In the genomic region with DNA sequence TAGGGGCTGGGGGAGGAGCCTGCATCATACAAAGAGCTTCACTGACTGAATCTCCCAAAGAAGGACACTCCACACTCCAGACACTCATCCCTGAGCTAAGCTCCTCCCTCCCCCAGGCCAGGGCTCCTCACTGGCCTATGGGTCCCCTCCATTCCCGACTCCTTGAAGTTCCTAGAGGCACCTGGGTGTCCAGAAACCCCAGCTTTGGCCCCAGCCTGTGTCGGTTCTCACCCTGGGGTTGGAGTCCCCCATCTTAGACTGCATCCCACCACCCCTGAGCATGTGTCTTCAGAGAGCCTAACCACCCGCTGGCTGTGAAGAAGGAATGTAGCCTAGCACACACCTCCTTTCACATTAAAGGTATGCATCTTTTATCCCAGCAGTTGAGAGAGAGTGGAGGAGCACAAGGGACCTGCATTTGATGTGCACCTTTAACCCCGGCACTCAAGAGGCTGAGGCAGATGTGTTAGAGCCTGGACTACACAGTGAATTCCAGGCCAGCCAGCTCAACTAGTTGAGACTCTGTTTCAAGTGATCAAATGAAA, we compare ENCODE assay signal across 23 mouse cellular contexts. TPM values are rescaled to one million over a fixed set of nuclear protein-coding genes. Genes with fewer than 3 reads are reported as not detected.
DNase-seq lines count a peak whose midpoint lies in the region; ATAC-seq and TF ChIP-seq lines count a peak whose summit lies in the region.
"Had no signal": no experiment of that assay in that cellular context is flagged by ENCODE, and none has a peak within 500 bp of the region (broad histone marks: within the 10 kb centered on the region; RNA-seq: fewer than 3 reads in every experiment).

No protein-coding gene starts in this region.

- no peaks in the 10 kb centered on the region for H3K27me3 ChIP-seq in liver, postnatal 0 days (ENCODE audit: insufficient read depth, low read length)
- H3K27me3 ChIP-seq in neural tube, embryonic 15.5 days (replicated peaks) = no peaks in the 10 kb centered on the region
- H3K27me3 ChIP-seq: CH12.LX; embryonic facial prominence, embryonic 12.5 days; forebrain, embryonic 12.5 days; forebrain, embryonic 15.5 days; heart, embryonic 13.5 days; hindbrain, embryonic 12.5 days; hindbrain, embryonic 15.5 days had no signal

- H3K9ac ChIP-seq in liver, postnatal 0 days (replicated peaks) = no peak overlapping the region
- no peak overlapping the region for H3K9ac ChIP-seq in neural tube, embryonic 15.5 days (replicated peaks)
- H3K9ac ChIP-seq: embryonic facial prominence, embryonic 12.5 days; forebrain, embryonic 12.5 days; forebrain, embryonic 15.5 days; heart, embryonic 13.5 days; hindbrain, embryonic 12.5 days; hindbrain, embryonic 15.5 days had no signal

- H3K36me3 ChIP-seq in liver, postnatal 0 days (replicated peaks; ENCODE audit: insufficient read depth, low read length) = no peaks in the 10 kb centered on the region
- no peaks in the 10 kb centered on the region for H3K36me3 ChIP-seq in neural tube, embryonic 15.5 days
- H3K36me3 ChIP-seq: embryonic facial prominence, embryonic 12.5 days; forebrain, embryonic 12.5 days; forebrain, embryonic 15.5 days; heart, embryonic 13.5 days; hindbrain, embryonic 12.5 days; hindbrain, embryonic 15.5 days had no signal

- H3K4me3 ChIP-seq in liver, postnatal 0 days (ENCODE audit: low read depth, low read length) = no peak overlapping the region
- no peak overlapping the region for H3K4me3 ChIP-seq in neural tube, embryonic 15.5 days (replicated peaks)
- H3K4me3 ChIP-seq: embryonic facial prominence, embryonic 12.5 days; erythroblast, embryonic 14.5 days; forebrain, embryonic 12.5 days; forebrain, embryonic 15.5 days; heart, embryonic 13.5 days; hindbrain, embryonic 12.5 days; hindbrain, embryonic 15.5 days had no signal

- no peak for ATAC-seq in liver, postnatal 0 days
- ATAC-seq in neural tube, embryonic 15.5 days (ENCODE audit: low FRiP score) = no peak
- ATAC-seq: forebrain, embryonic 15.5 days had no signal

- H3K9me3 ChIP-seq in liver, postnatal 0 days (ENCODE audit: low read length) = no peaks in the 10 kb centered on the region
- H3K9me3 ChIP-seq in neural tube, embryonic 15.5 days (replicated peaks) = no peaks in the 10 kb centered on the region
- H3K9me3 ChIP-seq: embryonic facial prominence, embryonic 12.5 days; forebrain, embryonic 12.5 days; forebrain, embryonic 15.5 days; heart, embryonic 13.5 days; hindbrain, embryonic 12.5 days; hindbrain, embryonic 15.5 days had no signal

- H3K4me2 ChIP-seq in liver, postnatal 0 days (ENCODE audit: low read depth, low read length) = no peak overlapping the region
- no peak overlapping the region for H3K4me2 ChIP-seq in neural tube, embryonic 15.5 days
- H3K4me2 ChIP-seq: embryonic facial prominence, embryonic 12.5 days; forebrain, embryonic 12.5 days; forebrain, embryonic 15.5 days; heart, embryonic 13.5 days; hindbrain, embryonic 12.5 days; hindbrain, embryonic 15.5 days had no signal

- H3K27ac ChIP-seq in liver, postnatal 0 days (ENCODE audit: low read depth) = no peak overlapping the region
- H3K27ac ChIP-seq in neural tube, embryonic 15.5 days (replicated peaks) = no peak overlapping the region
- H3K27ac ChIP-seq: embryonic facial prominence, embryonic 12.5 days; forebrain, embryonic 12.5 days; forebrain, embryonic 15.5 days; heart, embryonic 13.5 days; hindbrain, embryonic 12.5 days; hindbrain, embryonic 15.5 days had no signal

- no peak for TF ChIP-seq EP300 in liver, postnatal 0 days (IDR thresholded peaks at IDR 0.05; ENCODE audit: low read depth)

- no peaks in the 10 kb centered on the region for H3K4me1 ChIP-seq in liver, postnatal 0 days (ENCODE audit: insufficient read depth)
- no peaks in the 10 kb centered on the region for H3K4me1 ChIP-seq in neural tube, embryonic 15.5 days
- H3K4me1 ChIP-seq: forebrain, embryonic 15.5 days; heart, embryonic 13.5 days; hindbrain, embryonic 15.5 days had no signal

- DNase-seq in heart, adult 11 months = peak; percentile 85
- no peak for DNase-seq in heart, adult 9 months (ENCODE audit: low spot score in 2 of 2)
- peak; percentile 8 for DNase-seq in liver, postnatal 0 days
- DNase-seq in liver = no peak
- DNase-seq in neural tube, embryonic 10.5 days (ENCODE audit: extremely low spot score, low spot score) = peak; percentile 8
- DNase-seq in spleen, postnatal 36 days (ENCODE audit: low spot score in 2 of 2) = no peak
- DNase-seq: adrenal gland, postnatal 10 days; adrenal gland, postnatal 36 days; B cell, adult 2 months; cerebellum, adult 18-20 months; cerebellum, adult 9-10 months; cerebellum, postnatal 14 days; gastrocnemius, postnatal 36 days; heart, postnatal 14 days had no signal

- no peak for TF ChIP-seq CTCF in liver, postnatal 0 days (IDR thresholded peaks at IDR 0.05; ENCODE audit: low read depth)

- WGBS in liver, postnatal 0 days (ENCODE audit: insufficient replicate concordance) = 70% methylated on average over 4 of the region's 4 CpGs
- whole genome bisulfite sequencing in neural tube, embryonic 15.5 days = 74% methylated on average over 4 of the region's 4 CpGs

RNA-seq across cellular contexts. Expression of a gene that starts 10.6 kb away (rescaled TPM):
- polyA plus RNA-seq in liver, postnatal 0 days (2015; fragmentation: Nextera tagmentation; extraction: Ambion mirVana) = 0.46 and 0.81 TPM in 2 replicates
- polyA plus RNA-seq in neural tube, embryonic 15.5 days (2015; fragmentation: Nextera tagmentation; extraction: Ambion mirVana) = 94.5 and 116 TPM in 2 replicates
- polyA plus RNA-seq: erythroblast, embryonic 14.5 days had no signal

RNA-seq across cellular contexts. Expression of a gene that starts 50.1 kb away (rescaled TPM):
- polyA plus RNA-seq in liver, postnatal 0 days (2015; fragmentation: Nextera tagmentation; extraction: Ambion mirVana) = 26.8 and 28.0 TPM in 2 replicates
- polyA plus RNA-seq in neural tube, embryonic 15.5 days (2015; fragmentation: Nextera tagmentation; extraction: Ambion mirVana) = 0.60 and 16.0 TPM in 2 replicates

Comparison
In these comparisons a context has a peak if more than half of its experiments do, and no peak if none do; other contexts are left out.
1. DNase-seq: peak in heart, adult 11 months (single experiment), liver, postnatal 0 days (single experiment) and neural tube, embryonic 10.5 days (single experiment); none in heart, adult 9 months (0 of 2), liver (single experiment) and spleen, postnatal 36 days (0 of 2).
2. RNA of a gene that starts 10.6 kb away (polyA plus RNA-seq): 94.5 to 116 TPM in neural tube, embryonic 15.5 days; 0.46 to 0.81 TPM in liver, postnatal 0 days; every median in the first group is over 10 times any median in the second.